Mouse (Mus musculus): ENCODE results near the gene Isl2. TPM values are rescaled to one million over a fixed set of nuclear protein-coding genes. Genes with fewer than 3 reads are reported as not detected.

Isl2 gene
- total RNA-seq, 1 experiment from 2014 or later = not detected

DNA sequence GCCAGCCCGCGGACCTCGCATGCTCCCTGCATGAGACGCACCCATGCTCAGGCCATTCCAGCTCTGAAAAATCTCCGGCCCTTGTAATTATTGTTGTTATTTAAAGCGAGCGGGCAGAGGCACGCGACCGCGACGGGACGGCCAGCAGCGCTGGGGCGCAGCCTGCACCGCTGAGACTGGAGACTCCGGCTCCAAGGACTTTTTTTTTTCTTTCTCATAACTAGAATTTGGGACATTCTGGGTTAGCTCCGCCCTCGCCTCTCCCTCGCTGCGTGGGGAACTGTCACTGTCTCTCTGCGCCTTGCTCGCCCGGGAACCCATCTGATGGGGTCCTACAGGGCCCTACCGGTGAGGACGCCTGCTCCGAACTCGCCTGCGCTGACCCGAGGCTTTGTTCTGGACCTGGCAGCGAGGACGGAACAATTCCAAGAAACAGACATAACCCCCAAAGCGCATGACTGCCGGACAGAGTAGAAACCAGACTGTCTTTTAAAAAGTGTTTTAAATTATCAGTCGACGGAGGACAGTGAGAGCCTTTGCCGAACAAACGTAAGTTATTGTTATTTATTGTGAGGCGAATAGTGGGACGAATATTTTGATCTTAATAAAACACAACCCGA lies 7.2 kb downstream of the Isl2 start:
- ATAC-seq (ENCODE audit: extremely low read depth, insufficient number of reproducible peaks, low FRiP score, poor library complexity, severe bottlenecking) = no peak

- ATAC-seq (ENCODE audit: extremely low read depth, insufficient number of reproducible peaks, low FRiP score, poor library complexity, severe bottlenecking) = 0 out of 2 replicates have a peak, but pooled peaks have one; percentile 20
Observed at GRCm38 (mm10) chr9:55546176-55547010, 7.9 kb downstream of the Isl2 start.

DNA sequence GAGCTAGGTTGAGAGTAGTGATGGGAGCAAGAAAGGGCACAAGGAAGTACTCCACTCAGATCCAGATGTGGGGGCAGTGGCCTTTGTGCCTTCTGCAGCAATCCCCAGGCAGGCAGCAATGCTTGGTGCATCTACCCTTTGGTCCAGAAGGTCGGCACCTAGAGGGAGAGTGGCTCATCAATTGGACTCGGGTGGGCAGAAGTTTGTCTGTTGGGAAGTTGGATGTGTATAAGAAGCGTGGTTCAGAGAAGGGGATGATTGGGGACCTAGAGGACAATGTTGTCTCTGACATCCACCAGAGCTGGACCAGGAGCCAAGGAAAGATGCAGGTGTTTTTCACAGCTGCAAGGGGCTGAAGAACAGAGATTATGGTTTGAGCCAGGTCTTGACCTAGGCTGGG lies 10.4 kb downstream of the Isl2 start:
- no peak for ATAC-seq (ENCODE audit: extremely low read depth, insufficient number of reproducible peaks, low FRiP score, poor library complexity, severe bottlenecking)

DNA sequence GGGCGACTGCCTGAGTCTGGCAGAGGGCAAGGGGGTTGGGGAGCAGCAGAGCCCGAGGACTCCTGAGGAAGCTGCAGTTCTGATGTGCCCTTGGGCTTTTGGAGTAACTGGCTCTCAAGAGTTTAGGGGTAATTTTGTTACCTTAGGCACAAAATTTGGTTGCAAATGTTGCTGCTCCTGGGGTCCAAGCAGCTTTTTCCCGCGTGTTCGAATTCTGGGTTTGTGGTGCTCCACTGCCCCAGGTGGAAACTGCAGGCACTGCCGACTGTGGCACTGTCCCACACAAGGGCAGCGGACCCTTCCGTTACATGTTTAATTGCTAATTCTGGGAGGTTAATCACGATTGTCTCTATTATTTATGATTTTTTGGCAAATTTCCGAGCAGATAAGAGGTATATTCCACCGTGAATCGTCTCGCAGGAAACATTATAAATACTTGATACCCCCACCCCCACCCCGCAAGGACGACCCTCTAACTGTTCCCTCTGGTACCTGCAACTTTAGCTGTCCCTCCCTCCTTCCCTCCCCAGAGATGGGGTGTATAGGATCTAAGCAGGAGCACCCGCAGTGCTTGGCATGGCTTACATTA lies 10.9 kb downstream of the Isl2 start:
- ATAC-seq (ENCODE audit: extremely low read depth, insufficient number of reproducible peaks, low FRiP score, poor library complexity, severe bottlenecking) = no peak

DNA sequence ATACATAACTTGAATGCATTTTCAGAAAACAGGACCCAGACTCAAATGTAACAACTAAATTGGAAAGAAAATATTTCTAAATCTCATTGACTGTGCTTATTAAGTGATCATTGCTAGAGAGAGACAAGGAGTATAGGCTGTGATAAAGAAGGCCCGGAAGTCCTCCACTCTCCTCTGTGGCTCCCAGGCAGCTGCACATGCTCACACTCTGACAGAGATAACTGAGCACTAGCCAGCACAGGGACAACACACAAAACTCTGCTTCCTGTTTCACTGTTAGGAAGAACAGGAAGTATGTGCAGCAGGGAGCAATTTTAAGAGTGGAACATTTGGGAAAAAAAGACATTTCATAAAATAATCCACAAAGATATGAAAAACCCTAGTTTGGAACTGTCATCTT lies 16.5 kb downstream of the Isl2 start:
- no peak for ATAC-seq (ENCODE audit: extremely low read depth, insufficient number of reproducible peaks, low FRiP score, poor library complexity, severe bottlenecking)

DNA sequence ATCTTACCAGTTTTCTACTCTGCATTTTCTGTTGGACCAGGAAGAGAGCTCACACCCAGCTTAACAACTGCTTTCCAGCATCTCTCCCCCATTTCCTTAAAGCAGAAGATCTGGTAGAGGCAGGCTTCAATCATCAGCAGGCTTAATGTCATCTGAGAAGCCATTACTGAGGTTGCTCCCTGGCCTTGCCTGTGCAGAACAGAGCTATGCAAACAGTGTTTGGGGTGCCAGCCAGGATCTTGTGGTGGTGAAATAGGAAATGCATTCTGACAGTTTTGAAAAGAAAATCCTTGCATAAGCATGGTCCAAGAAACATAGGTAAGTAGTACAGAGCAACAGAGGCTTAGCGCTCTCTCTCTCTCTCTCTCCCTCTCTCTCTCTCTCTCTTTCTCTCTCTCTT lies 22.5 kb downstream of the Isl2 start:
- ATAC-seq (ENCODE audit: extremely low read depth, insufficient number of reproducible peaks, low FRiP score, poor library complexity, severe bottlenecking) = no peak

- no peak for ATAC-seq (ENCODE audit: extremely low read depth, insufficient number of reproducible peaks, low FRiP score, poor library complexity, severe bottlenecking)
Observed at GRCm38 (mm10) chr9:55568466-55569159, 30.1 kb downstream of the Isl2 start.

GRCm38 (mm10) chr9:55571071-55571470 lies 32.6 kb downstream of the Isl2 start:
- no peak for ATAC-seq (ENCODE audit: extremely low read depth, insufficient number of reproducible peaks, low FRiP score, poor library complexity, severe bottlenecking)

DNA sequence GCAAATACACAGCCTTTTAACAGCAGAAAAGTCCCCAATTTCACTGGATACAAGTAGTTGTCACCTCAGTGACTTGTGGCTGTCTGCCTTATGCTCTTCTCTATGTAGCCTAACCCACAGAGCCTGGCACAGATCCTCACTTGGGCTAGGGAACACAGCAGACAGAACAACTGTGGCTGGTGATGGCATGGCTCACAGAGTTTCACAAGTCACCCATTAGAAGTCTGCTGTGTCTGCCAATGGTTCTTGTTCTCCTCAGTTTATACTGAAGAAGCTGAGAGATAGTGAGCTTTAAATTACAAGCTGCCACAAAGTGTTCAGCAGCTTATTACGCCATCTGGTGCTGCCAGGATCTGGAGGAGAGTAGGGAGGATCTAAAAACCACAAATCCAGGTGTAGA lies 38.1 kb downstream of the Isl2 start:
- ATAC-seq (ENCODE audit: extremely low read depth, insufficient number of reproducible peaks, low FRiP score, poor library complexity, severe bottlenecking) = no peak

- ATAC-seq (ENCODE audit: extremely low read depth, insufficient number of reproducible peaks, low FRiP score, poor library complexity, severe bottlenecking) = no peak
Observed at GRCm38 (mm10) chr9:55581414-55581813, 42.9 kb downstream of the Isl2 start.

DNA sequence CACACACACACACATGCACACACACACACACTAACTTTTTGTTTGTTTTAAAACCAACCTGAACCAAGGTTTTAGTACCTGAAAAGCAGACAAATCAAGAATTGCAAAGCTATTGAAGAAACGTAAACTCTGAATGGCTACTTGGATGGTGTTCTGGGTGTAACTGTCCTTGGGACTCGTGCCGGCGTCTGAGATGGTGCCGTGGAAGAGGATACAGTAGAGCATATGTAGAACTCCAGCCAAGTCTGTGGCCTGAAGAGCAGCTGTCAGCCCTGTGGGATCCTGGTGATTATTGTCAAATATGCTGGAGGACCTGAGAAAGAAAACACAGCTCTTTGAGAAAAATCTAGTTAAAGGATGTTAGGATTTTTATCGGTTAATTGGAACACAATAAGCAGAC lies 47.7 kb downstream of the Isl2 start:
- no peak for ATAC-seq (ENCODE audit: extremely low read depth, insufficient number of reproducible peaks, low FRiP score, poor library complexity, severe bottlenecking)

Other genes with a start within 250 kb of the Isl2 start
- gene Nrg4, start 211.8 kb upstream of the Isl2 start, total RNA-seq (2017) = 0.47 and 0.49 TPM in 2 replicates
- gene Tmem266, start 211.8 kb upstream of the Isl2 start, total RNA-seq (2017) = 0.12 TPM in 1 of 2 replicates, not detected in the other
- 19.2 and 23.9 TPM in 2 replicates for gene Etfa, start 26.4 kb upstream of the Isl2 start, total RNA-seq (2017)